Mouse (Mus musculus): ENCODE results near the gene Efcab1. TPM values are rescaled to one million over a fixed set of nuclear protein-coding genes. Genes with fewer than 3 reads are reported as not detected.
"Not testable (repeated sequence)": the region's sequence is repeated elsewhere in the genome, so short reads cannot be mapped to it uniquely, and the experiment has no call there.

Gene Efcab1
- 6.0 and 6.5 TPM in 2 replicates for polyA plus RNA-seq (2016; fragmentation: Nextera tagmentation; extraction: Ambion mirVana)

- Histone ChIP-seq H3K27ac (no peak within 1 kb of the TSS), H3K4me3 (no peak within 1 kb of the TSS), H3K9me3 (no peaks in the 10 kb centered on the region), H3K4me2 (replicated peaks) (peak within 1 kb of the TSS; percentile 54), H3K9ac (no peak within 1 kb of the TSS), H3K36me3 (no peaks in the 10 kb centered on the region), H3K27me3 (replicated peaks) (no peaks in the 10 kb centered on the region), H3K4me1 (peaks cover 5% of the 10 kb centered on the region; the same call in 1 of the 2 replicates)
- WGBS, result 14% methylated on average over 15 of the region's 15 CpGs
- peak; percentile 99 for ATAC-seq (ENCODE audit: low FRiP score, low read depth)
These were observed at the start of gene Efcab1 for GRCm38 (mm10) chr16:14906393-14907100. Efcab1 (plus strand) TSS chr16:14906606.

- Histone ChIP-seq H3K9me3 (no peaks in the 10 kb centered on the region), H3K9ac (no peak overlapping the region), H3K4me2 (replicated peaks) (no peak overlapping the region), H3K4me1 (no peaks in the 10 kb centered on the region), H3K4me3 (no peak overlapping the region), H3K27me3 (replicated peaks) (no peaks in the 10 kb centered on the region), H3K36me3 (no peaks in the 10 kb centered on the region), H3K27ac (no peak overlapping the region)
- no peak for ATAC-seq (ENCODE audit: low FRiP score, low read depth)
These were observed 47.0 kb upstream of the Efcab1 start for GRCm38 (mm10) chr16:14859443-14859842.

GRCm38 (mm10) chr16:14884916-14885315 lies 21.5 kb upstream of the Efcab1 start:
- Histone ChIP-seq H3K9ac (no peak overlapping the region), H3K36me3 (no peaks in the 10 kb centered on the region), H3K9me3 (no peaks in the 10 kb centered on the region), H3K4me2 (replicated peaks) (no peak overlapping the region), H3K4me1 (no peaks in the 10 kb centered on the region), H3K27ac (no peak overlapping the region), H3K27me3 (replicated peaks) (no peaks in the 10 kb centered on the region), H3K4me3 (no peak overlapping the region)
- WGBS, result 92% methylated on average over 2 of the region's 2 CpGs
- no peak for ATAC-seq (ENCODE audit: low FRiP score, low read depth)

DNA sequence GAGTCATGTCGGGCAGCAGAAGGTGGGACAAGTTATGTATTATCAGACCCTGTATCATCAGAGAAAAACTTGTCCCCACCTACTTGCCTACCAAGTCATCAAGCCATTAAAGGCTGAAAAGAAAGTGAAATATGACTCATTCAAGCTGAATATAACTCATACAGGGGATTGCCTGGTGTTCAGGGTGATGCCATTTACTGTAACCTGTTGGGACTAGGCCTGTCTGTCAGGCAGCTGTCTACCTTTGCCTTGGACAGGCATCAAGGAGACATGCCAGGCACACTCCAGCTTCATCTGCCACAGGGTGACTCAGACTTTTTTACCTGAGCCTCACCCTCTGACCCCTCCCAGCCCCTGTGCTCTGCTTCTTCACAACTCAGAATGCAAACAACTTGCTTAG lies 21.0 kb upstream of the Efcab1 start:
- Histone ChIP-seq H3K36me3 (no peaks in the 10 kb centered on the region), H3K27ac (no peak overlapping the region), H3K27me3 (replicated peaks) (no peaks in the 10 kb centered on the region), H3K4me2 (replicated peaks) (no peak overlapping the region), H3K9me3 (no peaks in the 10 kb centered on the region), H3K4me1 (no peaks in the 10 kb centered on the region), H3K9ac (no peak overlapping the region), H3K4me3 (no peak overlapping the region)
- WGBS, result 87% methylated on average over 1 of the region's 1 CpGs
- ATAC-seq (ENCODE audit: low FRiP score, low read depth), result no peak

GRCm38 (mm10) chr16:14892492-14892891 lies 13.9 kb upstream of the Efcab1 start:
- Histone ChIP-seq H3K4me2 (replicated peaks) (no peak overlapping the region), H3K4me3 (no peak overlapping the region), H3K9me3 (no peaks in the 10 kb centered on the region), H3K36me3 (no peaks in the 10 kb centered on the region), H3K27me3 (replicated peaks) (no peaks in the 10 kb centered on the region), H3K27ac (no peak overlapping the region), H3K4me1 (no peaks in the 10 kb centered on the region), H3K9ac (no peak overlapping the region)
- ATAC-seq (ENCODE audit: low FRiP score, low read depth), result no peak
- WGBS, result 69% methylated on average over 3 of the region's 3 CpGs

DNA sequence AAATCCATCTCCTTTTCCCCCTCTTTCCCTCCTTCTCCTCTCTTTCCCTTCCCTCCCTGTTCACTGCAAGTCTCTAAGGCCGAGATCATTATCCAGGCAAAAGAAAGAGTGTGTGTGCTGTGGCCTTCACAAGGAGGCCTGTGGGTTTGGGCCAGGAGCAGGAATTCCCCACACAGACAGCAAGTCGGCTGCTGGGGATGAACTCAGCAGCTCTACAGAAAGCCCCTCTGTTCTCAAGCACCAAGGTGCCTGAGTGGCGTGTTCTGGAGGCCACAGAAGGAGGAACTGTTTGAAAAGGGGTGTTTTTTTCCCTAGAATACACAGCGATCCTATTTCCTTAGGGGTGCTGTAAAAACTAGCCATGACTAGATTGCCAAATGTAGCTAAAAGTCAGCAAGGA lies 12.5 kb upstream of the Efcab1 start:
- H3K27me3 ChIP-seq (replicated peaks), result no peaks in the 10 kb centered on the region
- no peak overlapping the region for H3K27ac ChIP-seq
- no peaks in the 10 kb centered on the region for H3K9me3 ChIP-seq
- H3K9ac ChIP-seq, result no peak overlapping the region
- 57% methylated on average over 4 of the region's 4 CpGs for WGBS
- ATAC-seq (ENCODE audit: low FRiP score, low read depth), result no peak
- H3K36me3 ChIP-seq, result no peaks in the 10 kb centered on the region
- no peak overlapping the region for H3K4me3 ChIP-seq
- no peak overlapping the region for H3K4me2 ChIP-seq (replicated peaks)
- no peaks in the 10 kb centered on the region for H3K4me1 ChIP-seq

GRCm38 (mm10) chr16:14894713-14895112 lies 11.7 kb upstream of the Efcab1 start:
- H3K4me2 ChIP-seq (replicated peaks), result no peak overlapping the region
- H3K27ac ChIP-seq, result no peak overlapping the region
- no peak overlapping the region for H3K4me3 ChIP-seq
- no peaks in the 10 kb centered on the region for H3K9me3 ChIP-seq
- H3K27me3 ChIP-seq (replicated peaks), result no peaks in the 10 kb centered on the region
- no peak overlapping the region for H3K9ac ChIP-seq
- no peaks in the 10 kb centered on the region for H3K36me3 ChIP-seq
- WGBS, result 97% methylated on average over 1 of the region's 1 CpGs
- no peaks in the 10 kb centered on the region for H3K4me1 ChIP-seq
- no peak for ATAC-seq (ENCODE audit: low FRiP score, low read depth)

- 93% methylated on average over 2 of the region's 2 CpGs for WGBS
- Histone ChIP-seq H3K4me2 (replicated peaks) (no peak overlapping the region), H3K9me3 (no peaks in the 10 kb centered on the region), H3K4me3 (no peak overlapping the region), H3K36me3 (no peaks in the 10 kb centered on the region), H3K4me1 (no peaks in the 10 kb centered on the region), H3K27me3 (replicated peaks) (no peaks in the 10 kb centered on the region), H3K9ac (no peak overlapping the region), H3K27ac (no peak overlapping the region)
- no peak for ATAC-seq (ENCODE audit: low FRiP score, low read depth)
These were observed 10.9 kb upstream of the Efcab1 start for GRCm38 (mm10) chr16:14895543-14895942.

DNA sequence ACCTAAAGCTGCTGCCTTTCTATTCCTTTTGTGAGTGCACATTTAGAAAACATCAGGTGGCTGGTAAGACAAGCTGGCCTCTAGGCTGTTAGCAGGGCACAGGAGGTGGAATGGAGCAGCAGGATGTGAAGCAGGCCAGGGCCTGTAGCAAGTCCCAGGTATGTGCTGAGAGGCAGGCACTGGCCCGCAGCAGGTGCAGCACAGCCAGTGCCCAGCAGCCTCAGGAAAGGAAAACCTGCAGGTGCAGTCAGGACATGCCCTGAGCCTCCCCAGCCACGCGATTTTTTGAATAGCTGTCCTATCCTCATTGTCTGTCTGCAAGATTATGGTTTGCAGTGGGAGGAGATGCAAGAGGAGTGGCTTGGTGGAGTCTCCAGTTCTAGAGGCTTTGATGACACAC lies 24.3 kb downstream of the Efcab1 start:
- not testable (repeated sequence) for H3K9ac ChIP-seq; H3K36me3 ChIP-seq; H3K4me2 ChIP-seq (replicated peaks); H3K27me3 ChIP-seq (replicated peaks); H3K27ac ChIP-seq; H3K9me3 ChIP-seq; H3K4me3 ChIP-seq; H3K4me1 ChIP-seq; ATAC-seq (ENCODE audit: low FRiP score, low read depth)
- WGBS, result 60% methylated on average over 3 of the region's 3 CpGs

GRCm38 (mm10) chr16:14936478-14937166 lies 30.2 kb downstream of the Efcab1 start:
- not testable (repeated sequence) for H3K4me1 ChIP-seq; H3K4me3 ChIP-seq; H3K36me3 ChIP-seq; H3K9ac ChIP-seq; H3K27me3 ChIP-seq (replicated peaks); H3K4me2 ChIP-seq (replicated peaks); H3K27ac ChIP-seq; H3K9me3 ChIP-seq; ATAC-seq (ENCODE audit: low FRiP score, low read depth)
- 70% methylated on average over 7 of the region's 7 CpGs for WGBS

DNA sequence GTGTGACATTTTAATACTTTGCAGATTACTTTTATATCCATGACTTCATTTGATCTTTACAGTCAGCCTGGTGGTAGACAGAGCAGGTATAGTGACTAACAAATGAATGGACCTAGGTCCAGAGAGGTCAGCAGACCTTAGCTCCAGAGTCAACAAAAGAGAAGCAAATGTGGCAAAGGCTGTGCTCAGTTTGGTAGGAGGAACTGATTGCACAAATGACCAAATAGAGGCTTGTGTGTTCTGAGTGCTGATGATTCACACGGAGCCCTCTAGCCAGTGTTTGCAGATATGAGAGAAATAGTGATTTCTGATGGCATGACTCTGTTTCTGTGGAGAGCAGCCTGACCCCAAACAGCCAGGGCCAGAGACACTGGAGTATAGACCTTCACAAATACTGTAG lies 33.1 kb downstream of the Efcab1 start:
- Histone ChIP-seq H3K27ac (no peak overlapping the region), H3K36me3 (no peaks in the 10 kb centered on the region), H3K9me3 (no peaks in the 10 kb centered on the region), H3K4me2 (replicated peaks) (no peak overlapping the region), H3K4me3 (no peak overlapping the region), H3K4me1 (no peaks in the 10 kb centered on the region), H3K9ac (no peak overlapping the region), H3K27me3 (replicated peaks) (no peaks in the 10 kb centered on the region)
- no peak for ATAC-seq (ENCODE audit: low FRiP score, low read depth)
- 78% methylated on average over 1 of the region's 1 CpGs for WGBS

- no peak for ATAC-seq (ENCODE audit: low FRiP score, low read depth)
- Histone ChIP-seq H3K27ac (no peak overlapping the region), H3K9ac (no peak overlapping the region), H3K4me2 (replicated peaks) (no peak overlapping the region), H3K36me3 (no peaks in the 10 kb centered on the region), H3K9me3 (no peaks in the 10 kb centered on the region), H3K4me3 (no peak overlapping the region), H3K27me3 (replicated peaks) (no peaks in the 10 kb centered on the region), H3K4me1 (no peaks in the 10 kb centered on the region)
- WGBS, result 85% methylated on average over 1 of the region's 1 CpGs
These were observed 33.7 kb downstream of the Efcab1 start for GRCm38 (mm10) chr16:14939994-14940715.
